Mouse (Mus musculus) layer of hippocampus, adult 9-10 months (tissue): ENCODE measurements around the gene Mfsd12.

Experiments
- DNase-seq: peaks from one replicate; pipeline ENCODE4 v3.0.0; 2022; ENCODE audit warnings: low spot score

The Mfsd12 gene

GRCm38 (mm10) chr10:81356991-81357844, at the start of gene Mfsd12:
Gene Mfsd12, plus strand, starts transcription at chr10:81357491.
- peak; percentile 60 for DNase-seq

GRCm38 (mm10) chr10:81309571-81309970, 47.7 kb upstream of the Mfsd12 start:
- DNase-seq = no peak

- DNase-seq = no peak
Observed at GRCm38 (mm10) chr10:81313581-81313980, 43.7 kb upstream of the Mfsd12 start.

- DNase-seq = no peak
Observed at GRCm38 (mm10) chr10:81314201-81314600, 43.1 kb upstream of the Mfsd12 start.

- no peak for DNase-seq
Observed at GRCm38 (mm10) chr10:81315587-81315986, 41.7 kb upstream of the Mfsd12 start.

- no peak for DNase-seq
Observed at GRCm38 (mm10) chr10:81316338-81317060, 40.8 kb upstream of the Mfsd12 start.

GRCm38 (mm10) chr10:81317273-81317672, 40.0 kb upstream of the Mfsd12 start:
- DNase-seq = no peak

GRCm38 (mm10) chr10:81318589-81319329, 38.5 kb upstream of the Mfsd12 start:
- no peak for DNase-seq

- no peak for DNase-seq
Observed at GRCm38 (mm10) chr10:81319330-81319699, 38.0 kb upstream of the Mfsd12 start.

GRCm38 (mm10) chr10:81319741-81320549, 37.3 kb upstream of the Mfsd12 start:
- no peak for DNase-seq

GRCm38 (mm10) chr10:81320550-81321347, 36.5 kb upstream of the Mfsd12 start, which contains the start of gene Cactin:
Gene Cactin, plus strand, starts transcription at chr10:81321103.
- peak; percentile 98 for DNase-seq

- DNase-seq = no peak
Observed at GRCm38 (mm10) chr10:81321436-81321835, 35.9 kb upstream of the Mfsd12 start.

- DNase-seq = no peak
Observed at GRCm38 (mm10) chr10:81322444-81322843, 34.8 kb upstream of the Mfsd12 start.

- no peak for DNase-seq
Observed at GRCm38 (mm10) chr10:81323141-81323775, 34.0 kb upstream of the Mfsd12 start.

- DNase-seq = no peak
Observed at GRCm38 (mm10) chr10:81323791-81324530, 33.3 kb upstream of the Mfsd12 start.

GRCm38 (mm10) chr10:81325176-81325575, 32.1 kb upstream of the Mfsd12 start:
- DNase-seq = no peak

GRCm38 (mm10) chr10:81325781-81326180, 31.5 kb upstream of the Mfsd12 start:
- DNase-seq = no peak

GRCm38 (mm10) chr10:81326858-81327257, 30.4 kb upstream of the Mfsd12 start:
- DNase-seq = no peak

GRCm38 (mm10) chr10:81327959-81328358, 29.3 kb upstream of the Mfsd12 start:
- no peak for DNase-seq

- DNase-seq = no peak
Observed at GRCm38 (mm10) chr10:81328386-81328785, 28.9 kb upstream of the Mfsd12 start, which contains the start of gene Tbxa2r. Gene Tbxa2r, plus strand, starts transcription at chr10:81328731.
